Mouse (Mus musculus) midbrain, embryonic 11.5 days (tissue): Measurements from ENCODE around the gene Tiam1. TPM values are rescaled to one million over a fixed set of nuclear protein-coding genes. Genes with fewer than 3 reads are reported as not detected.

ENCODE experiments used
- ATAC-seq: fragments of 200-750 bp; cut with Nextera tagmentation; 2 replicates; pipeline ENCODE4 v1.8.0; 2017; ENCODE audit warnings: moderate TSS enrichment, moderate library complexity; ENCODE audit not compliant: low FRiP score
- DNase-seq: peaks from one replicate; pipeline ENCODE4 v3.0.0; 2015; ENCODE audit warnings: low spot score; ENCODE audit errors: missing footprints
- H3K27ac ChIP-seq: fragments of 300-500 bp; sonication (generic); 2 replicates; pipeline ENCODE4 v1.5.1; 2014; ENCODE audit warnings: low read depth, low read length
- H3K27me3 ChIP-seq: fragments of 300-500 bp; sonication (generic); 2 replicates; pipeline ENCODE4 v1.6.1; 2014; ENCODE audit warnings: mild to moderate bottlenecking, low read length, moderate library complexity, mixed read lengths; ENCODE audit not compliant: control insufficient read depth, insufficient read depth
- H3K36me3 ChIP-seq: fragments of 300-500 bp; sonication (generic); 2 replicates; pipeline ENCODE4 v1.6.1; 2014; ENCODE audit warnings: mild to moderate bottlenecking, low read length, moderate library complexity, mixed read lengths; ENCODE audit not compliant: control insufficient read depth, insufficient read depth
- H3K4me1 ChIP-seq: fragments of 300-500 bp; sonication (generic); 2 replicates; pipeline ENCODE4 v1.6.1; 2014; ENCODE audit warnings: low read length; ENCODE audit not compliant: control insufficient read depth, insufficient read depth
- H3K4me2 ChIP-seq: fragments of 300-500 bp; sonication (generic); 2 replicates; pipeline ENCODE4 v1.6.1; 2014; ENCODE audit warnings: mild to moderate bottlenecking, moderate library complexity
- H3K4me3 ChIP-seq: fragments of 300-500 bp; sonication (generic); 2 replicates; pipeline ENCODE4 v1.5.1; 2014; ENCODE audit warnings: low read depth, low read length
- H3K9ac ChIP-seq: fragments of 300-500 bp; sonication (generic); 2 replicates; pipeline ENCODE4 v1.6.1; 2014; ENCODE audit warnings: low read length
- H3K9me3 ChIP-seq: fragments of 300-500 bp; sonication (generic); 2 replicates; pipeline ENCODE4 v1.6.1; 2016; ENCODE audit warnings: low read length; ENCODE audit not compliant: control insufficient read depth
- WGBS: fragments of 180-500 bp; shearing (Covaris S2); extraction: QIAGEN DNeasy Blood & Tissue Kit; methylation state at CpG from one replicate; pipeline ENCODE4 v1.1.7; 2014; 5-methylcytosine and 5-hydroxymethylcytosine counted together
- polyA plus RNA-seq: library from polyadenylated mRNA; unstranded; fragments of >200 nt; fragmentation: Nextera tagmentation; extraction: Ambion mirVana; gene quantifications from 2 replicates; pipeline ENCODE4 v1.2.1, GENCODE M21; 2014

Tiam1 gene
- polyA plus RNA-seq, 1 experiment from 2014 or later, result 14.2 TPM

DNA sequence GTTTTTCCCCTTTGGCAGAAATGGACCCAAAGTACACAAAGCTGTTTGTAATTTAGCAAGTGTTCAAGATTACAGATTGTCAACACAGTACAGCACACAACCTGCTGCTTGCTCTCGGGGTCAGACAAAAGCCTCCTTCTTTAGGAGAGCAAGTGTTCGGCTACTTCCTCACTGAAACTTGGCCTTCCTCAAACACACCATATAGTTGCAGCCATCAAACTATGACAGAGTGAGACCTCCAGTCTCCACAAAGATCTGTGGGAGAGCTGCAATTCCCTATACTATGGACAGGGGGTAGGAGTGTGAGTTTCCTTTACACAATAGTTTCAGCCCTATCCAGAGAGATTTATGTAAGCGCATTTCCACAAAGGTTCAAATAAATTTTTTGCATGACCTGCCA lies 278.9 kb downstream of the Tiam1 start:
- Histone ChIP-seq H3K4me1 (peaks cover 13% of the 10 kb centered on the region), H3K9me3 (no peaks in the 10 kb centered on the region), H3K9ac (no peak overlapping the region), H3K36me3 (no peaks in the 10 kb centered on the region), H3K27me3 (no peaks in the 10 kb centered on the region), H3K4me3 (no peak overlapping the region), H3K4me2 (no peak overlapping the region), H3K27ac (no peak overlapping the region)
- 75% methylated on average over 3 of the region's 3 CpGs for WGBS
- DNase-seq (no peak), ATAC-seq (no peak)

- Histone ChIP-seq H3K4me2 (no peak overlapping the region), H3K9me3 (no peaks in the 10 kb centered on the region), H3K27me3 (no peaks in the 10 kb centered on the region), H3K4me1 (peaks cover 13% of the 10 kb centered on the region), H3K36me3 (no peaks in the 10 kb centered on the region), H3K27ac (no peak overlapping the region), H3K4me3 (no peak overlapping the region), H3K9ac (no peak overlapping the region)
- DNase-seq (no peak), ATAC-seq (peak; percentile 75)
- WGBS, result 15% methylated on average over 5 of the region's 5 CpGs
Observed at GRCm38 (mm10) chr16:89863264-89863663, 280.3 kb downstream of the Tiam1 start.

DNA sequence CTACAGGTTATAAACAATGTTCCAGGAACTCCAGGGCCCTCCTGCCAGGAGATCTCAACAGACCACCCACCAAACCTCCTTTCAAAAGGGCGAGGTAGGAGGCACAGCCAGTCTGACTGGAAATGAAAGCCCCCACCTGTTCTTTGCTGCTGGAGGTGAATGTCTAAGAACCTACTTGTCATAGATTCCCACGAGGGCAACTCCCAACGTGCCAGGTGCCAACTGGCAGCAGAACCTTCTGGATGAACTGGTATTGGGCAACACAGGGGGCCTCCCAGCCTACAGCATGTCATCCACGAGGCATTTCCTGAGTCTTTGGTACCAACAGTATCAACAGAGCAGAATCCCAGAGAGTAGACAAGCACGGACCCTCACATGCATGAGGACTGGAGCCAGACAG lies 282.0 kb downstream of the Tiam1 start:
- no peak overlapping the region for H3K4me2 ChIP-seq
- H3K27ac ChIP-seq, result no peak overlapping the region
- ATAC-seq (no peak), DNase-seq (no peak)
- no peaks in the 10 kb centered on the region for H3K27me3 ChIP-seq
- H3K4me1 ChIP-seq, result peaks cover 13% of the 10 kb centered on the region
- WGBS, result 73% methylated on average over 5 of the region's 5 CpGs
- H3K9me3 ChIP-seq, result no peaks in the 10 kb centered on the region
- no peak overlapping the region for H3K4me3 ChIP-seq
- no peaks in the 10 kb centered on the region for H3K36me3 ChIP-seq
- H3K9ac ChIP-seq, result no peak overlapping the region

DNA sequence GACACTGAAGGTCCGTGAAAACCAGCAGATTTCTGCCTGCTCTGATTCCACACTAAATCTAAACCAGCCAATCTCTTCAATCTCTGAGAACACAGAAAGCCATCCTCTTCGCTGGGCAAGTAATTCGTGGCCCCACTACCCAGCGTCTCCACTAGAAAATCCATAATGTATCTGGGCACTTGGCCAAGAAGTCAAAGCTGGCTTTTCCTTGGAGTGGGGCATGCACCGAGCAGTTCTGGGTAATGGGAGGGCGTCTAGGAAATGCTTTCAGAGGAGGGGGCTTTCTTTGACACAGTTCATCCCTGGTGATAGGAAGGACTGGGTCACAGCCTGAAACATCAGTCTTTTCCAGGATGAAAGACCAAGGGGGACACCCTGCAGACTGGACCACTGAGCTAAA lies 282.9 kb downstream of the Tiam1 start:
- DNase-seq (no peak), ATAC-seq (no peak)
- WGBS, result 82% methylated on average over 6 of the region's 6 CpGs
- Histone ChIP-seq H3K4me2 (no peak overlapping the region), H3K4me1 (peaks cover 13% of the 10 kb centered on the region), H3K27ac (no peak overlapping the region), H3K36me3 (no peaks in the 10 kb centered on the region), H3K9me3 (no peaks in the 10 kb centered on the region), H3K4me3 (no peak overlapping the region), H3K9ac (no peak overlapping the region), H3K27me3 (no peaks in the 10 kb centered on the region)

DNA sequence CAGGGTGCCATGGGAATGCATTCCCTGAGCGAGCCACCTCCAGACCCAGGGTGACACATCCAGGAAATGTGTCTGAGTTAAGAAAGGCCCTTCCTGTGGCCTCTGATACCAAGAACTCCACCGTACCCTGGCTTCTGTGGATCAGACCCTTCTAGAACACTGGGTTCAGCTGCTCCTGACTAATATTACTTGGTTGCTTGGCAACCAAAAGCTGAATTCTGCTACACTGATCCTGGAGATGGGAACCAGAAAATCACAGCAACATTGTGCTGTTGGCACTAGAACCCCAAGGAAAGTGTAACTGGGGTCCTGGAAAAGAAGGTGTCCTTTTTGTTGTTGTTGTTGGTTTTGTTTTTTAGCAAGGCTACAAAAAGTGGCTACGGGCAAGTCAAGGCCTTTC lies 285.9 kb downstream of the Tiam1 start:
- Histone ChIP-seq H3K4me2 (no peak overlapping the region), H3K9me3 (no peaks in the 10 kb centered on the region), H3K9ac (no peak overlapping the region), H3K27ac (no peak overlapping the region), H3K4me1 (peaks cover 2% of the 10 kb centered on the region), H3K27me3 (no peaks in the 10 kb centered on the region), H3K4me3 (no peak overlapping the region), H3K36me3 (no peaks in the 10 kb centered on the region)
- DNase-seq (no peak), ATAC-seq (no peak)
- 81% methylated on average over 3 of the region's 3 CpGs for WGBS

DNA sequence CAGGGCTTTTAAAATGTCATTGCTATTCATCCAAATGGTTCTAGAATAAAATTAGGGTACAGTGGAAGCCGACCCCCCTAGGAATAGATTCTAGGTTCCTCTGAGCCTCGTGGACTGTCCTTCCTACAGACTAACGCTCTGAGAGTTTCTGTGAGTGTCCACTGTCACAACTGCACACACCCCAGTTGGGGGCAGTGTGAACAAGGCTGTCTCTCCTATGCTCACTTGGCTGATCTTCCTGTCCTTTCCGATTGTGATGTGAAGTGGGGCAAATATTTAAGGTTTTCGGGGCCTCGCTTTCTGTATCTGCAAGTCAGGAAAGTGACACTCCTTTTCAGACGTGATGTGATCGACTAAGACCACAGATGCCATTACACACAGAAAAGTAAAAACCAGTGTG lies 288.8 kb downstream of the Tiam1 start:
- H3K4me1 ChIP-seq, result no peaks in the 10 kb centered on the region
- WGBS, result 85% methylated on average over 8 of the region's 8 CpGs
- no peak overlapping the region for H3K9ac ChIP-seq
- no peak overlapping the region for H3K4me3 ChIP-seq
- ATAC-seq (no peak), DNase-seq (no peak)
- H3K27ac ChIP-seq, result no peak overlapping the region
- no peaks in the 10 kb centered on the region for H3K9me3 ChIP-seq
- no peaks in the 10 kb centered on the region for H3K36me3 ChIP-seq
- no peaks in the 10 kb centered on the region for H3K27me3 ChIP-seq
- H3K4me2 ChIP-seq, result no peak overlapping the region

DNA sequence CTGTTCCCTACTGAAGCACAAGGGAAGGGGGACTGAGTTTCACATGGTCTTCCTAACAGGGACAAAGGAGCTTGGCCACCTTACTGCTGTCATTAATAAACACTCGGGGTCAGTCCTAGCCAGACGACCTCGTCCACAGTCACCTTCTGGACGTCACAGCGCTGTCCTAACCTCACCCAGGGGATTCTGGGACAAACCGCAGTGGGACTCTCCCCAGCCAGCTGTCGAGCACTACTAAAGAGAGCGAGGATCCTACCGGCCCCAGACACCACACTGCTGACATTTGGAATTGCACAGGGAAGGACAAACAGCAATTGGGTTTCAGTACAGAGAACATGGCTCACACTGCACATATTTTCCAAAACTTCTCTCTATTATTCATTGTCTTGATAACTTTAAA lies 292.2 kb downstream of the Tiam1 start:
- no peaks in the 10 kb centered on the region for H3K4me1 ChIP-seq
- no peak overlapping the region for H3K4me2 ChIP-seq
- DNase-seq, result no peak
- no peak overlapping the region for H3K4me3 ChIP-seq
- ATAC-seq, result no peak
- no peaks in the 10 kb centered on the region; the same call in 1 of the 2 replicates for H3K9me3 ChIP-seq
- 0 out of 2 replicates have a peak, but pooled peaks cover 3% of the 10 kb centered on the region for H3K36me3 ChIP-seq
- no peak overlapping the region for H3K27ac ChIP-seq
- H3K9ac ChIP-seq, result no peak overlapping the region
- 78% methylated on average over 9 of the region's 9 CpGs for WGBS
- no peaks in the 10 kb centered on the region for H3K27me3 ChIP-seq

GRCm38 (mm10) chr16:89848651-89849597 lies 294.6 kb downstream of the Tiam1 start:
- H3K27ac ChIP-seq, result no peak overlapping the region
- ATAC-seq, result no peak

DNA sequence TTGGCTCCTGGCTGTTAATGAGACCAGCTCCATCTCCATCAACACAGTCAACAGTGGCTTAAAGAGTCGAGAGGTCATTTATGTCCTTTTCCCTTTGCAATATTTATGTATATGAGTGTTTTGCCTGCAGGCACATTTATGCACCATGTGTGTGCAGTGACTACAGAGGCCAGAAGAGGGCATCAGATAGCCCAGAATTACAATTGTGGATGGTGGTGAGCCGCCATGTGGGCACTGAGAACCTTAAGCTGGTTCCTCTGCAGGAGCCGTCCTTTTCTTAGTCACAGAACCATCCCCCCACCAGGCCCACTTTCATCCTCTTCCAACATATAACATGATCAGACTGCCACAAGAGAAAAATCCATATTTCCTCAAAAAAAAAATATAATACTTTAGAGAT lies 295.4 kb downstream of the Tiam1 start:
- no peaks in the 10 kb centered on the region for H3K4me1 ChIP-seq
- ATAC-seq, result no peak
- H3K4me2 ChIP-seq, result no peak overlapping the region
- no peaks in the 10 kb centered on the region; the same call in 1 of the 2 replicates for H3K9me3 ChIP-seq
- H3K4me3 ChIP-seq, result no peak overlapping the region
- H3K9ac ChIP-seq, result no peak overlapping the region
- no peak for DNase-seq
- WGBS, result 94% methylated on average over 3 of the region's 3 CpGs
- no peaks in the 10 kb centered on the region for H3K27me3 ChIP-seq
- 0 out of 2 replicates have a peak, but pooled peaks cover 3% of the 10 kb centered on the region for H3K36me3 ChIP-seq
- H3K27ac ChIP-seq, result no peak overlapping the region

More at GRCm38 (mm10) chr16:89848651-89849597, 294.6 kb downstream of the Tiam1 start:
- 0 out of 2 replicates have a peak, but pooled peaks cover 3% of the 10 kb centered on the region for H3K36me3 ChIP-seq
- DNase-seq, result no peak
- no peaks in the 10 kb centered on the region; the same call in 1 of the 2 replicates for H3K9me3 ChIP-seq
- no peak overlapping the region for H3K9ac ChIP-seq
- no peaks in the 10 kb centered on the region for H3K27me3 ChIP-seq
- H3K4me3 ChIP-seq, result no peak overlapping the region
- H3K4me1 ChIP-seq, result no peaks in the 10 kb centered on the region
- no peak overlapping the region for H3K4me2 ChIP-seq
- WGBS, result 94% methylated on average over 19 of the region's 19 CpGs
